25 mouse cellular contexts compared by ENCODE assay signal in the genomic region with DNA sequence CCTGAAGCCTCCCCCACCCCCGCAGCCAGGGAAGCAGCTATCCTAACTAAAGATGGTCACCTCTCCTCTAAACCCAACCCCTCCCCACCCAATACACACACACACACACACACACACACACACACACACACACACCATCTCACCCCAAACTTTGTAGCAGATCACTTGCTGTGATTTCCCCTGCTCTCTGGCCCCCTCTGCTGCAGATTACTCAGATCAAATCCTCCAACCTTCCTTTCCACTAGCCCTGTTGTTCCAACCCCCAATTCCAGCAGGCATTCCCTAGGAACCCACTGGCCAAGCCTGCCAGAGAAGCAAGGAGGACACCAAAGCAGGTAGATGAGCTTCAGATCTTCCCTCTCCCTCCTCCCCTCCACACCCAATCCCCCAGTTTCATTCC.
DNase-seq lines count a peak whose midpoint lies in the region; ATAC-seq and TF ChIP-seq lines count a peak whose summit lies in the region.
"Had no signal": no experiment of that assay in that cellular context is flagged by ENCODE, and none has a peak within 500 bp of the region (broad histone marks: within the 10 kb centered on the region; RNA-seq: fewer than 3 reads in every experiment).

No protein-coding gene starts in this region.

- H3K4me3 ChIP-seq in liver, adult 2 months (ENCODE audit: insufficient read depth, low read depth, low read length): no peak overlapping the region
- H3K4me3 ChIP-seq in liver, embryonic 12.5 days: no peak overlapping the region
- H3K4me3 ChIP-seq in thymus, adult 2 months (ENCODE audit: control insufficient read depth, insufficient read depth, low read length): no peak overlapping the region
- H3K4me3 ChIP-seq: embryonic facial prominence, embryonic 13.5 days; erythroblast, embryonic 14.5 days; forebrain, embryonic 12.5 days; heart, adult 2 months; hindbrain, embryonic 13.5 days; kidney, embryonic 15.5 days; limb, embryonic 15.5 days; midbrain, embryonic 10.5 days had no signal

- H3K27me3 ChIP-seq in liver, adult 2 months (ENCODE audit: control insufficient read depth, insufficient read depth, low read length): no peaks in the 10 kb centered on the region
- H3K27me3 ChIP-seq in liver, embryonic 12.5 days (replicated peaks): peaks cover 3% of the 10 kb centered on the region; the same call in 1 of the 2 replicates
- H3K27me3 ChIP-seq in thymus, adult 2 months (ENCODE audit: control insufficient read depth, insufficient read depth, low read length): no peaks in the 10 kb centered on the region
- H3K27me3 ChIP-seq: embryonic facial prominence, embryonic 13.5 days; forebrain, embryonic 12.5 days; hindbrain, embryonic 13.5 days; kidney, embryonic 15.5 days; limb, embryonic 15.5 days had no signal

- no peak overlapping the region for H3K9ac ChIP-seq in liver, adult 2 months (ENCODE audit: low read depth, low read length)
- H3K9ac ChIP-seq in liver, embryonic 12.5 days: no peak overlapping the region
- H3K9ac ChIP-seq: embryonic facial prominence, embryonic 13.5 days; forebrain, embryonic 12.5 days; hindbrain, embryonic 13.5 days; kidney, embryonic 15.5 days; limb, embryonic 15.5 days had no signal

- no peaks in the 10 kb centered on the region for H3K36me3 ChIP-seq in liver, adult 2 months (ENCODE audit: control insufficient read depth, insufficient read depth, low read length)
- H3K36me3 ChIP-seq in liver, embryonic 12.5 days: no peaks in the 10 kb centered on the region
- H3K36me3 ChIP-seq in thymus, adult 2 months (ENCODE audit: control insufficient read depth, insufficient read depth, low read length): no peaks in the 10 kb centered on the region
- H3K36me3 ChIP-seq: embryonic facial prominence, embryonic 13.5 days; forebrain, embryonic 12.5 days; G1E; hindbrain, embryonic 13.5 days; kidney, embryonic 15.5 days; limb, embryonic 15.5 days; midbrain, embryonic 10.5 days had no signal

- no peaks in the 10 kb centered on the region for H3K9me3 ChIP-seq in liver, embryonic 12.5 days (replicated peaks)
- H3K9me3 ChIP-seq: embryonic facial prominence, embryonic 13.5 days; forebrain, embryonic 12.5 days; G1E; hindbrain, embryonic 13.5 days; kidney, embryonic 15.5 days; limb, embryonic 15.5 days had no signal

- H3K79me2 ChIP-seq in liver, adult 2 months (ENCODE audit: control insufficient read depth, insufficient read depth, low read length): no peaks in the 10 kb centered on the region

- peak; percentile 21 for DNase-seq in CD4-positive, CD25-positive, alpha-beta regulatory T cell, adult 2 months (ENCODE audit: low read depth, low spot score)
- DNase-seq in liver, adult 2 months (ENCODE audit: extremely low read depth, low read depth, low spot score): no peak
- peak; percentile 13 for DNase-seq in thymus, postnatal 14 days
- DNase-seq in thymus, adult 2 months: no peak
- DNase-seq: adrenal gland, adult 2 months; cerebellum, adult 18-20 months; cerebellum, postnatal 14 days; embryo, embryonic 11 days; gastrocnemius, postnatal 36 days; heart, adult 2 months; heart, postnatal 36 days; layer of hippocampus, adult 9-11 months; lung, adult 2 months had no signal

- no peak overlapping the region for H3K27ac ChIP-seq in liver, adult 2 months (replicated peaks; ENCODE audit: insufficient read depth, low read depth, low read length)
- no peak overlapping the region for H3K27ac ChIP-seq in liver, embryonic 12.5 days
- no peak overlapping the region for H3K27ac ChIP-seq in thymus, adult 2 months (ENCODE audit: control insufficient read depth, insufficient read depth, low read length)
- H3K27ac ChIP-seq: embryonic facial prominence, embryonic 13.5 days; forebrain, embryonic 12.5 days; heart, adult 2 months; hindbrain, embryonic 13.5 days; kidney, embryonic 15.5 days; limb, embryonic 15.5 days; midbrain, embryonic 10.5 days had no signal

- no peak for TF ChIP-seq POLR2A in liver, adult 2 months (IDR thresholded peaks at IDR 0.05; ENCODE audit: extremely low read depth, insufficient read depth, low read length)
- TF ChIP-seq POLR2A in thymus, adult 2 months (IDR thresholded peaks at IDR 0.05; ENCODE audit: control insufficient read depth, extremely low read depth, insufficient read depth, low read length, poor library complexity): no peak

- H3K4me2 ChIP-seq in liver, embryonic 12.5 days: no peak overlapping the region
- H3K4me2 ChIP-seq: embryonic facial prominence, embryonic 13.5 days; forebrain, embryonic 12.5 days; hindbrain, embryonic 13.5 days; kidney, embryonic 15.5 days; limb, embryonic 15.5 days had no signal

- ATAC-seq in CD4-positive, CD25-positive, alpha-beta regulatory T cell, adult 4 months: no peak
- ATAC-seq in liver, embryonic 12.5 days: no peak
- ATAC-seq in monocyte, adult 5-6 weeks (replicated peaks; ENCODE audit: insufficient number of reproducible peaks, low FRiP score, low TSS enrichment, poor library complexity, severe bottlenecking): no peak
- ATAC-seq: Patski had no signal

- no peaks in the 10 kb centered on the region for H3K4me1 ChIP-seq in liver, adult 2 months (ENCODE audit: control insufficient read depth, insufficient read depth, low read length)
- H3K4me1 ChIP-seq in liver, embryonic 12.5 days: no peaks in the 10 kb centered on the region
- no peaks in the 10 kb centered on the region for H3K4me1 ChIP-seq in thymus, adult 2 months (replicated peaks; ENCODE audit: control insufficient read depth, insufficient read depth, low read length)
- H3K4me1 ChIP-seq: embryonic facial prominence, embryonic 13.5 days; forebrain, embryonic 12.5 days; hindbrain, embryonic 13.5 days; kidney, embryonic 15.5 days; limb, embryonic 15.5 days; midbrain, embryonic 10.5 days had no signal

- TF ChIP-seq CTCF in liver, adult 2 months (IDR thresholded peaks at IDR 0.05; ENCODE audit: low read depth, low read length): peak; percentile 11; the same call in 1 of the 2 replicates
- no peak for TF ChIP-seq CTCF in thymus, adult 2 months (IDR thresholded peaks at IDR 0.05; ENCODE audit: borderline replicate concordance, control insufficient read depth, extremely low read depth, insufficient read depth, low read length, poor library complexity)

- 42% methylated on average over 1 of the region's 1 CpGs for WGBS in liver, adult 2 months
- WGBS in liver, embryonic 12.5 days (ENCODE audit: insufficient replicate concordance): 27% methylated on average over 1 of the region's 1 CpGs
- 88% methylated on average over 1 of the region's 1 CpGs for WGBS in thymus, adult 2 months

Comparison
In these comparisons a context has a peak if more than half of its experiments do, and no peak if none do; other contexts are left out.
1. DNase-seq: peak in CD4-positive, CD25-positive, alpha-beta regulatory T cell, adult 2 months (single experiment) and thymus, postnatal 14 days (single experiment); none in liver, adult 2 months (single experiment) and thymus, adult 2 months (single experiment).